Mouse (Mus musculus) forelimb bud, embryonic 11.5 days (tissue): ENCODE results near the gene Pabpc1l.

Source experiments
- DNase-seq: peaks from one replicate; pipeline ENCODE4 v3.0.0-alpha.2; 2012; ENCODE audit warnings: low read depth, low spot score

Pabpc1l gene

DNA sequence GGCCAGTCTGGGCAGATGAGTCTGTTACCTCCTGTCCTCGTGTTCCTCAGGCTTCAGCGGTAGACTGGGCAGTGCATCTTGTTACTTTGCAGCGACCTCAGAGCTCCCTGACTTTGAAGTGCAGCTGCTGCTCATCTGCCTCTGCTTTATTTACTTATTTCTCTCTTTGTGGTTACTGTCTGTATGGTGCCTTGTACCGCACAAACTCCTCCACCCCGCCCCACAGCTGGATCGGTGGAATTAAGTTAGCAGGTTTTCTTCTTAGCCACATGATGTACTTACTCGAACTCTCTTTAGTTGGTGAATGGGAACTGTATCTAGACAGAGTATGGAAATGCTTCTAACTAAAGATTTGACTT, 59.1 kb downstream of the Pabpc1l start:
- DNase-seq = no peak

DNA sequence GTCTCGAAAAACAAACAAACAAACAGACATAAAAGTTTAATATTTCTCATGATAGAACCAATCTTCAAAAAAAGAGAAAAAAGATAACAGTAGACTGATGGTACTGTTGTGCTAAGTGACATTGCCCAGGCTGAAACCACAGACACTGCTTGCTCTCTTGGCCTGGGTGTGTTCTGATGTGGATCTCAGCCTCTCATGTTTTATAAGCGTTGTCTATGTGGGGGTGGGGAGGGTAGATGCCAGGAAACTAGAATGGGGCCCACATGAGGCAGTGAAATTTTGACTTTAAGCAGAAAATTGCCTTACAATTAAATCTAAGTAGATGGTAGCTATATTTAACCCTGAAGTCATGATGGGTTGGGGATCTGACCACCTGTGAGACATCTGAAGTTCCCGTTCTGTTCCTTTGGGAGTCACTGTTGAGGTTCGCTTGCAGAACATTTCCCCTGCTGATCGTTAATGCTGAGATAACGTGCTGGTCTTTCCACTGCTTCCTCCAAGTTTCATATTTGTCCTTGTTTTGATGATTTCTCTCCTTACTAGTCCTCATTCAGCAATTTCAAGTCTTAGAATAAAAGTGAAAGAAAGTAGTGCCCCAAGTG, 62.3 kb downstream of the Pabpc1l start:
- DNase-seq = no peak

DNA sequence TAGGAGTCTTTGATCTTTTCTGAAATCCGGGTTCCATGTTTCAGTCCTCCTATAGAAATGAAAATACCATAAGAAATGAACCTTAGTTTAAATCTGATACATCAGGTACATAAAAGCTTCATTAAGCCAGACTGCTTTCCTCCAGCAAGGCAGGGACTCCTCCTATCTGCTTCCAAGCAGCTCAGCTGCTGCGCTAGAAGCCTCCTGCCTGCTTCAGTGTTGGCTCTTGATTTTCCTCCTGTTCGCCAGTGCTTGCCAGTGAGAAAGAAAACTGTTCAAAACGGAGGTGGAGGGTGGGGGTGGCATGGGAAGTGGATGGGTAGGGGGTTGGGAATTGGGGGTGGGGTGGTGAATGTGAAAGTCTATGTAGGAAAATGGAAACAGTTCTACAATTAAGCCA, 64.3 kb downstream of the Pabpc1l start:
- no peak for DNase-seq

- DNase-seq = no peak
Measured at GRCm38 (mm10) chr2:164094152-164094551, 68.9 kb downstream of the Pabpc1l start.

DNA sequence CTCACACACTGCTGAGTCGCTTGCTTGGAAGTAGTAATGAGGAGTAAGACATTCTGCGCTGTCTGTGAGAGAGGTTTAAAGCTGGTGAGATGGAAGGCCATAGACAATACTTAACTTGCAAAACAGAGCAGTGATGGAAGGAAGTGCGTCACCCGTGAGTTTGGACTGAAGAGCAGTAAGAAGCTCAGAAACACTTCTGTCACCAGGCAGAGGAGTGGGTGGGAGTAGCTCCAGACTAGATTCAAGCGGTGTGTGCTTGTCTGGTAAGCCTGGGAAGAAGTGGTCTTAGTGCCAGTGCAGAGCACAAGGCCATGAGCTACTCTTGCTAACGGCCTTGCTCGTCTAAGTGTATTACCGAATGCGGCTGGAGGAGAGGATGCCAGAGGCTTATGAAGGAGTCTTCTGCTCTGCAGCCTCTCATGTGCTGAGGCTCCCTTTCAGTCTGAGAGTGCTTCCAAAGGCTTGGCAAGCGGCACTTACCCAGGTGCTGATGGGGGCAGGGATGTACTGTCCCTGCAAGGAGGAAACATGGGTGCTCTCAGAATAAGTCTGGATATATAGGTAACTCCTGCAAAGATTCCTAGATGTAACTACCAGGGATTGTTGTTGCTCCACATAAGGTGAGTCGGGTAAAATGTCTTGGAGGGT, 73.5 kb downstream of the Pabpc1l start:
- DNase-seq = no peak
